Mouse (Mus musculus): ENCODE measurements at regions not wholly inside any gene's neighbourhood (a gene's known extent, or its start where the extent isn't known, plus 50 kb on each side); places are given as distances from the start of the nearest gene placed in this dataset.
"Not testable (repeated sequence)": the region's sequence is repeated elsewhere in the genome, so short reads cannot be mapped to it uniquely, and the experiment has no call there.

- no peak for DNase-seq (ENCODE audit: low spot score)
Observed at GRCm38 (mm10) chr8:35123196-35123621, 642.4 kb upstream of the Gm19410 start.

GRCm38 (mm10) chr8:35125179-35125578 lies 640.4 kb upstream of the Gm19410 start:
- no peak for DNase-seq (ENCODE audit: low spot score)

GRCm38 (mm10) chr8:35132281-35132680 lies 633.3 kb upstream of the Gm19410 start:
- no peak for DNase-seq (ENCODE audit: low spot score)

GRCm38 (mm10) chr8:35135630-35136029 lies 630.0 kb upstream of the Gm19410 start:
- no peak for DNase-seq (ENCODE audit: low spot score)

- DNase-seq (ENCODE audit: low spot score) = no peak
Observed at GRCm38 (mm10) chr8:35136643-35137042, 628.9 kb upstream of the Gm19410 start.

- DNase-seq (ENCODE audit: low spot score) = no peak
Observed at GRCm38 (mm10) chr8:35140775-35141174, 624.8 kb upstream of the Gm19410 start.

- no peak for DNase-seq (ENCODE audit: low spot score)
Observed at GRCm38 (mm10) chr8:35143018-35143656, 622.5 kb upstream of the Gm19410 start.

GRCm38 (mm10) chr8:35143684-35144083 lies 621.9 kb upstream of the Gm19410 start:
- DNase-seq (ENCODE audit: low spot score) = no peak

GRCm38 (mm10) chr8:35144401-35144800 lies 621.2 kb upstream of the Gm19410 start:
- DNase-seq (ENCODE audit: low spot score) = no peak

GRCm38 (mm10) chr8:35147481-35147880 lies 618.1 kb upstream of the Gm19410 start:
- DNase-seq (ENCODE audit: low spot score) = no peak

GRCm38 (mm10) chr8:35147967-35148366 lies 617.6 kb upstream of the Gm19410 start:
- no peak for DNase-seq (ENCODE audit: low spot score)

- DNase-seq (ENCODE audit: low spot score) = no peak
Observed at GRCm38 (mm10) chr8:35152585-35152984, 613.0 kb upstream of the Gm19410 start.

GRCm38 (mm10) chr8:35156272-35156671 lies 609.3 kb upstream of the Gm19410 start:
- DNase-seq (ENCODE audit: low spot score) = no peak

GRCm38 (mm10) chr8:35157711-35158110 lies 607.9 kb upstream of the Gm19410 start:
- DNase-seq (ENCODE audit: low spot score) = no peak

- DNase-seq (ENCODE audit: low spot score) = peak; percentile 11
Observed at GRCm38 (mm10) chr8:35159329-35159728, 606.3 kb upstream of the Gm19410 start.

GRCm38 (mm10) chr8:35160230-35160629 lies 605.4 kb upstream of the Gm19410 start:
- DNase-seq (ENCODE audit: low spot score) = no peak

GRCm38 (mm10) chr8:35162166-35162565 lies 603.4 kb upstream of the Gm19410 start:
- not testable (repeated sequence) for DNase-seq (ENCODE audit: low spot score)

GRCm38 (mm10) chr8:35166611-35167010 lies 599.0 kb upstream of the Gm19410 start:
- DNase-seq (ENCODE audit: low spot score) = no peak

- no peak for DNase-seq (ENCODE audit: low spot score)
Observed at GRCm38 (mm10) chr8:35171536-35172310, 593.9 kb upstream of the Gm19410 start.

GRCm38 (mm10) chr8:35177314-35177713 lies 588.3 kb upstream of the Gm19410 start:
- DNase-seq (ENCODE audit: low spot score) = no peak

GRCm38 (mm10) chr8:35180075-35180474 lies 585.5 kb upstream of the Gm19410 start:
- no peak for DNase-seq (ENCODE audit: low spot score)

- DNase-seq (ENCODE audit: low spot score) = no peak
Observed at GRCm38 (mm10) chr8:35182141-35182540, 583.4 kb upstream of the Gm19410 start.

GRCm38 (mm10) chr8:35183423-35183822 lies 582.2 kb upstream of the Gm19410 start:
- DNase-seq (ENCODE audit: low spot score) = no peak

- no peak for DNase-seq (ENCODE audit: low spot score)
Observed at GRCm38 (mm10) chr8:35185165-35185564, 580.4 kb upstream of the Gm19410 start.

All from c-Kit-positive CD71-positive TER-119-positive erythroid progenitor cells, embryonic 14.5 days (primary cell).